Mouse (Mus musculus) E14TG2a.4 (cell line): ENCODE data around the gene Klre1.

Experiments
- CTCF ChIP-seq: conservative IDR thresholded peaks from 2 replicates; pipeline ENCODE4 v1.5.1; 2014; ENCODE audit warnings: low read length
- POU5F1 ChIP-seq: IDR thresholded peaks from 2 replicates; pipeline ENCODE4 v1.6.1; 2014; ENCODE audit warnings: low read length, borderline replicate concordance

GRCm38 (mm10) chr6:129534057-129534456 lies 43.6 kb upstream of the Klre1 start:
- TF ChIP-seq CTCF = no peak
- TF ChIP-seq POU5F1 = no peak
